Mouse (Mus musculus) testis, adult 2 months (tissue): Measurements from ENCODE around the gene Tap1.

ENCODE experiments used
- CTCF ChIP-seq: fragments of 200-500 bp; IDR thresholded peaks from 2 replicates; pipeline ENCODE4 v1.5.1; 2012; ENCODE audit warnings: low read depth, mild to moderate bottlenecking, inconsistent platforms, low read length, moderate library complexity; ENCODE audit not compliant: control insufficient read depth, insufficient read depth, insufficient replicate concordance
- POLR2A ChIP-seq: fragments of 200-500 bp; IDR thresholded peaks from 2 replicates; pipeline ENCODE4 v1.6.1; 2012; ENCODE audit warnings: low read depth, mild to moderate bottlenecking, inconsistent platforms, low read length, moderate library complexity; ENCODE audit not compliant: control insufficient read depth

DNA sequence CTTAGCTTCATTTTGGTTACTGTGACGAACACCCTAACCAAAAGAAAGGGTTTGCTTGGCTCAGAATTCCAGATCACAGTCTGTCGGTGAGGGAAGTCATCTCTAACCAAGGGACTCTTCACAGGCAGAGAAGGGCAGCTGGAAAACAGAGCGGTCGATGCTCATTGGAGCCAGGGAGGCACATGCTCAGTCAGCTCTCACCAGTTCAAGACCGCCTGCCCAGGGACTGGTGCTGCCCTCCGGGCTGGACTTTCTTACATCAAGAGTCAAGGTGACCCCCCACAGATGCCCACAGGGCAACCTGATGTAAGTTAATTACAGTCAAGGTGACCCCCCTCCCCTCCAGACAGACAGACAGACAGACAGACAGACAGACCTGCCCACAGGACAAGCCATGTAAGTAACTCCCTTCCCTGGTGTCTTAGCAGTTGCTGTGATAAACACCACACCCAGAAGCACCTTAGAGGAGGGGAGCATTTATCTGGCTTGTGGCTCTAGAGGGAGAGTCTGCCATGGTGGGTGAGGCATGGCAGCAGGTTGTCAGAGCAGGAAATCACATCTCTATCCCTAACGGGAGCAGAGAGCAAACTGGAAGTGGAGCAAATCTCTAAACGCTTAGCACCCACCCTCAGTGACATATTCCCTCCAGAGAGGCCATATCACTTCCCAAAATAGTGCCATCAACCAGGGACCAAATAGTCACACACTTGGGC is 30.0 kb downstream of the Tap1 start:
- TF ChIP-seq CTCF (no peak), POLR2A (no peak)
